Mouse (Mus musculus) heart, postnatal 0 days (tissue): ENCODE data around the gene Ccdc30. TPM values are rescaled to one million over a fixed set of nuclear protein-coding genes. Genes with fewer than 3 reads are reported as not detected.
A peak's percentile ranks its signal among the peaks of the same experiment; 100 is the strongest.

Experiments
- ATAC-seq: fragments of 200-750 bp; cut with Nextera tagmentation; 2 replicates; pipeline ENCODE4 v1.8.0; 2017; ENCODE audit warnings: low read depth, moderate number of reproducible peaks, moderate library complexity; ENCODE audit not compliant: insufficient read depth
- DNase-seq: peaks from one replicate; pipeline ENCODE4 v3.0.0-alpha.2; 2016; ENCODE audit warnings: low spot score
- H3K27ac ChIP-seq: fragments of 300-500 bp; sonication (generic); 2 replicates; pipeline ENCODE4 v1.5.1; 2014; ENCODE audit warnings: low read depth, mild to moderate bottlenecking
- H3K27me3 ChIP-seq: fragments of 300-500 bp; sonication (generic); 2 replicates; pipeline ENCODE4 v1.6.1; 2014; ENCODE audit warnings: low read length, mixed read lengths; ENCODE audit not compliant: control insufficient read depth, insufficient read depth
- H3K36me3 ChIP-seq: fragments of 300-500 bp; sonication (generic); replicated peaks from 2 replicates; pipeline ENCODE4 v1.6.1; 2014; ENCODE audit warnings: low read length, mixed read lengths; ENCODE audit not compliant: control insufficient read depth, insufficient read depth
- H3K4me1 ChIP-seq: fragments of 300-500 bp; sonication (generic); 2 replicates; pipeline ENCODE4 v1.6.1; 2014; ENCODE audit warnings: antibody characterized with exemption; ENCODE audit not compliant: control insufficient read depth, insufficient read depth
- H3K4me2 ChIP-seq: fragments of 300-500 bp; sonication (generic); 2 replicates; pipeline ENCODE4 v1.6.1; 2014; ENCODE audit warnings: low read depth, mild to moderate bottlenecking, low read length, moderate library complexity
- H3K4me3 ChIP-seq: fragments of 300-500 bp; sonication (generic); 2 replicates; pipeline ENCODE4 v1.5.1; 2014; ENCODE audit warnings: low read depth, low read length
- H3K9ac ChIP-seq: fragments of 300-500 bp; sonication (generic); replicated peaks from 2 replicates; pipeline ENCODE4 v1.6.1; 2014; ENCODE audit warnings: low read depth, low read length, mixed read lengths
- H3K9me3 ChIP-seq: fragments of 300-500 bp; sonication (generic); replicated peaks from 2 replicates; pipeline ENCODE4 v1.6.1; 2016; ENCODE audit warnings: low read length; ENCODE audit not compliant: control insufficient read depth
- CTCF ChIP-seq: IDR thresholded peaks from 2 replicates; pipeline ENCODE4 v1.5.1; 2016; ENCODE audit warnings: antibody characterized with exemption, control low read depth, low read depth
- EP300 ChIP-seq: IDR thresholded peaks from 2 replicates; pipeline ENCODE4 v1.6.1; 2016; ENCODE audit warnings: antibody characterized with exemption, low read depth
- WGBS: fragments of 180-500 bp; shearing (Covaris S2); extraction: QIAGEN DNeasy Blood & Tissue Kit; methylation state at CpG from one replicate; pipeline ENCODE4 v1.1.7; 2014; 5-methylcytosine and 5-hydroxymethylcytosine counted together
- polyA plus RNA-seq: library from polyadenylated mRNA; unstranded; fragments of >200 nt; fragmentation: Nextera tagmentation; extraction: Ambion mirVana; gene quantifications from 2 replicates; pipeline ENCODE4 v1.2.1, GENCODE M21; 2015
- total RNA-seq: library from RNA; depleted of rRNA; stranded (reverse); fragments of >200 nt; gene quantifications from 2 replicates; pipeline ENCODE4 v1.2.3, GENCODE M21; 2014; ENCODE audit warnings: low replicate concordance; rRNA removed

Gene Ccdc30
- total RNA-seq (not detected in 2 replicates), polyA plus RNA-seq (2.1 and 2.3 TPM in 2 replicates)

- TF ChIP-seq CTCF (no peak), EP300 (no peak)
- under 1% methylated on average over 46 of the region's 49 CpGs for WGBS
- Histone ChIP-seq H3K27me3 (no peaks in the 10 kb centered on the region), H3K4me3 (peak within 1 kb of the TSS; percentile 55), H3K4me2 (peak within 1 kb of the TSS; percentile 97), H3K4me1 (peaks cover 8% of the 10 kb centered on the region; the same call in 1 of the 2 replicates), H3K36me3 (no peaks in the 10 kb centered on the region; the same call in 1 of the 2 replicates), H3K27ac (no peak within 1 kb of the TSS), H3K9ac (0 out of 2 replicates have a peak within 1 kb of the TSS, but pooled peaks have one; percentile 28), H3K9me3 (no peaks in the 10 kb centered on the region)
- DNase-seq (peak; percentile 93), ATAC-seq (peak; percentile 99)
Measured at GRCm38 (mm10) chr4:119415072-119415753, at the start of gene Ccdc30. Gene Ccdc30 (minus strand): TSS chr4:119415521.

GRCm38 (mm10) chr4:119463756-119464419 is 48.6 kb upstream of the Ccdc30 start:
- no peaks in the 10 kb centered on the region for H3K36me3 ChIP-seq
- ATAC-seq (peak; percentile 22), DNase-seq (no peak)
- H3K4me2 ChIP-seq = peak overlapping the region; percentile 16; the same call in 1 of the 2 replicates
- H3K4me3 ChIP-seq = no peak overlapping the region
- no peak for TF ChIP-seq EP300
- no peak for TF ChIP-seq CTCF
- no peaks in the 10 kb centered on the region for H3K27me3 ChIP-seq
- peaks cover 9% of the 10 kb centered on the region; the same call in 1 of the 2 replicates for H3K4me1 ChIP-seq
- no peak overlapping the region for H3K9ac ChIP-seq
- H3K9me3 ChIP-seq = no peaks in the 10 kb centered on the region
- WGBS = 50% methylated on average over 13 of the region's 13 CpGs
- peak overlapping the region; percentile 87 for H3K27ac ChIP-seq

GRCm38 (mm10) chr4:119462858-119463755 is 47.8 kb upstream of the Ccdc30 start:
- DNase-seq (peak; percentile 87), ATAC-seq (peak; percentile 83)
- Histone ChIP-seq H3K4me1 (peaks cover 9% of the 10 kb centered on the region; the same call in 1 of the 2 replicates), H3K9ac (no peak overlapping the region), H3K9me3 (no peaks in the 10 kb centered on the region), H3K27ac (peak overlapping the region; percentile 87), H3K27me3 (no peaks in the 10 kb centered on the region), H3K4me2 (peak overlapping the region; percentile 16; the same call in 1 of the 2 replicates), H3K4me3 (no peak overlapping the region), H3K36me3 (no peaks in the 10 kb centered on the region)
- TF ChIP-seq EP300 = no peak
- TF ChIP-seq CTCF = peak; percentile 12; the same call in 1 of the 2 replicates
- WGBS = 23% methylated on average over 11 of the region's 11 CpGs

- ATAC-seq = no peak
- H3K4me2 ChIP-seq = no peak overlapping the region
- no peaks in the 10 kb centered on the region for H3K27me3 ChIP-seq
Measured at GRCm38 (mm10) chr4:119462457-119462856, 47.1 kb upstream of the Ccdc30 start.

GRCm38 (mm10) chr4:119460728-119461141 is 45.4 kb upstream of the Ccdc30 start:
- DNase-seq (peak; percentile 79), ATAC-seq (peak; percentile 61)
- 25% methylated on average over 8 of the region's 8 CpGs for WGBS
- no peak for TF ChIP-seq EP300
- no peak overlapping the region for H3K9ac ChIP-seq
- no peak overlapping the region for H3K4me3 ChIP-seq
- no peaks in the 10 kb centered on the region for H3K36me3 ChIP-seq
- peak overlapping the region; percentile 62 for H3K27ac ChIP-seq
- H3K27me3 ChIP-seq = no peaks in the 10 kb centered on the region
- no peak overlapping the region for H3K4me2 ChIP-seq
- peaks cover 9% of the 10 kb centered on the region; the same call in 1 of the 2 replicates for H3K4me1 ChIP-seq
- H3K9me3 ChIP-seq = no peaks in the 10 kb centered on the region

More at GRCm38 (mm10) chr4:119462457-119462856, 47.1 kb upstream of the Ccdc30 start:
- no peaks in the 10 kb centered on the region for H3K36me3 ChIP-seq
- WGBS = 80% methylated on average over 3 of the region's 3 CpGs
- peaks cover 9% of the 10 kb centered on the region; the same call in 1 of the 2 replicates for H3K4me1 ChIP-seq
- DNase-seq = no peak
- no peaks in the 10 kb centered on the region for H3K9me3 ChIP-seq
- no peak overlapping the region for H3K9ac ChIP-seq
- no peak overlapping the region for H3K4me3 ChIP-seq
- H3K27ac ChIP-seq = peak overlapping the region; percentile 87
- TF ChIP-seq EP300 (no peak), CTCF (no peak)
